Mouse (Mus musculus) stomach, postnatal 0 days (tissue): ENCODE results near the gene 1700084M14Rik. TPM values are rescaled to one million over a fixed set of nuclear protein-coding genes. Genes with fewer than 3 reads are reported as not detected.
"Not testable (repeated sequence)": the region's sequence is repeated elsewhere in the genome, so short reads cannot be mapped to it uniquely, and the experiment has no call there.

Experiments
- ATAC-seq: fragments of 200-750 bp; cut with Nextera tagmentation; 2 replicates; pipeline ENCODE4 v1.8.0; 2017; ENCODE audit not compliant: low FRiP score, low TSS enrichment
- DNase-seq: peaks from one replicate; pipeline ENCODE4 v3.0.0-alpha.2; 2016; ENCODE audit warnings: low spot score
- H3K27ac ChIP-seq: fragments of 300-500 bp; sonication (generic); replicated peaks from 2 replicates; pipeline ENCODE4 v1.5.1; 2014; ENCODE audit warnings: mild to moderate bottlenecking, control low read depth
- H3K27me3 ChIP-seq: fragments of 300-500 bp; sonication (generic); 2 replicates; pipeline ENCODE4 v1.6.1; 2014; ENCODE audit warnings: low read length; ENCODE audit not compliant: control insufficient read depth, insufficient read depth
- H3K36me3 ChIP-seq: fragments of 300-500 bp; sonication (generic); 2 replicates; pipeline ENCODE4 v1.6.1; 2014; ENCODE audit warnings: low read length, mixed read lengths; ENCODE audit not compliant: control insufficient read depth, insufficient read depth
- H3K4me1 ChIP-seq: fragments of 300-500 bp; sonication (generic); replicated peaks from 2 replicates; pipeline ENCODE4 v1.6.1; 2014; ENCODE audit warnings: antibody characterized with exemption; ENCODE audit not compliant: control insufficient read depth, insufficient read depth
- H3K4me2 ChIP-seq: fragments of 300-500 bp; sonication (generic); replicated peaks from 2 replicates; pipeline ENCODE4 v1.6.1; 2014; ENCODE audit warnings: low read depth, mild to moderate bottlenecking, control low read depth, moderate library complexity
- H3K4me3 ChIP-seq: fragments of 300-500 bp; sonication (generic); 2 replicates; pipeline ENCODE4 v1.5.1; 2014; ENCODE audit warnings: low read depth, low read length, control low read depth
- H3K9ac ChIP-seq: fragments of 300-500 bp; sonication (generic); 2 replicates; pipeline ENCODE4 v1.6.1; 2014; ENCODE audit warnings: mild to moderate bottlenecking, low read length, control low read depth, mixed read lengths
- H3K9me3 ChIP-seq: fragments of 300-500 bp; sonication (generic); 2 replicates; pipeline ENCODE4 v1.6.1; 2016; ENCODE audit warnings: low read length; ENCODE audit not compliant: control insufficient read depth
- WGBS: fragments of 180-500 bp; shearing (Covaris S2); extraction: QIAGEN DNeasy Blood & Tissue Kit; methylation state at CpG from one replicate; pipeline ENCODE4 v1.1.7; 2014; 5-methylcytosine and 5-hydroxymethylcytosine counted together
- polyA plus RNA-seq: library from polyadenylated mRNA; unstranded; fragments of >200 nt; fragmentation: Nextera tagmentation; extraction: Ambion mirVana; gene quantifications from 2 replicates; pipeline ENCODE4 v1.2.1, GENCODE M21; 2015

Gene 1700084M14Rik
- not detected in 2 replicates for polyA plus RNA-seq

GRCm38 (mm10) chrX:91575811-91576210 lies at the start of gene 1700084M14Rik:
Gene 1700084M14Rik (minus strand): TSS chrX:91575911.
- ATAC-seq: not testable (repeated sequence)

More at GRCm38 (mm10) chrX:91575811-91576210, at the start of gene 1700084M14Rik:
- 93% methylated on average over 3 of the region's 3 CpGs for WGBS
- DNase-seq, H3K4me1 ChIP-seq, H3K4me2 ChIP-seq, H3K27ac ChIP-seq, H3K9ac ChIP-seq, H3K27me3 ChIP-seq, H3K4me3 ChIP-seq, H3K36me3 ChIP-seq, H3K9me3 ChIP-seq: not testable (repeated sequence)

Other genes with a start within 250 kb of the 1700084M14Rik start
- not detected in 2 replicates for gene Mageb2, start 244.2 kb downstream of the 1700084M14Rik start, polyA plus RNA-seq
- not detected in 2 replicates for gene Gm5072, start 183.4 kb downstream of the 1700084M14Rik start, polyA plus RNA-seq
- not detected in 2 replicates for gene Gm8914, start 95.8 kb downstream of the 1700084M14Rik start, polyA plus RNA-seq
- gene Gm14781, start 56.3 kb upstream of the 1700084M14Rik start, polyA plus RNA-seq: not detected in 2 replicates
- gene Mageb5, start 207.1 kb upstream of the 1700084M14Rik start, polyA plus RNA-seq: not detected in 2 replicates